Mouse (Mus musculus): ENCODE data around the gene Smyd3. TPM values are rescaled to one million over a fixed set of nuclear protein-coding genes. Genes with fewer than 3 reads are reported as not detected.

The Smyd3 gene
- polyA plus RNA-seq, 1 experiment: 9.6 TPM

DNA sequence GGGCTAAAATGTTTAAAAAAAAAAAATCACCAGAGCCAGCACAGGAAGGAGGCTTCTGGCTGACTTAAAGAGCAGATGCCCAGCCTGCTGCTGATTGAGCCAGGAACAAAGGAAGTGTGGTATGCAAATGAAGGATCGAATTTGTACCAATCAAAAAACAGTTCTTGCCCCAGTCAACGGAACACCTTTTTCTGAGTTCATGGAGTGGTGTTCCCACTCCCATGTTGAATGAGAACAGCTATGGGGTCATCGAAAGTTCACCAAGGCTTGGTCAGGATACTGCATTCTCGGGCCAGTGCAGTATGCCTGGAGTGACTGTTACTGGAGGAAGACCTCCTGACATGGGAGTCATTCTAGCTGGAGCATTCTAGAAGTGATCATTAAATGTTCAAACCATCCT lies 109.8 kb downstream of the Smyd3 start:
- no peak for DNase-seq
- Histone ChIP-seq H3K27ac (ENCODE audit: control insufficient read depth, insufficient read depth, low read length) (no peak overlapping the region), H3K4me3 (ENCODE audit: control insufficient read depth, insufficient read depth, low read length) (no peak overlapping the region), H3K36me3 (ENCODE audit: control insufficient read depth, insufficient read depth, low read length) (no peaks in the 10 kb centered on the region), H3K27me3 (ENCODE audit: control insufficient read depth, insufficient read depth, low read length) (no peaks in the 10 kb centered on the region), H3K4me1 (replicated peaks; ENCODE audit: control insufficient read depth, insufficient read depth, low read length) (no peaks in the 10 kb centered on the region)
- TF ChIP-seq POLR2A (IDR thresholded peaks at IDR 0.05; ENCODE audit: control insufficient read depth, extremely low read depth, insufficient read depth, low read length, poor library complexity): no peak
- TF ChIP-seq CTCF (IDR thresholded peaks at IDR 0.05; ENCODE audit: borderline replicate concordance, control insufficient read depth, extremely low read depth, insufficient read depth, low read length, poor library complexity): no peak
- 96% methylated on average over 4 of the region's 4 CpGs for WGBS

DNA sequence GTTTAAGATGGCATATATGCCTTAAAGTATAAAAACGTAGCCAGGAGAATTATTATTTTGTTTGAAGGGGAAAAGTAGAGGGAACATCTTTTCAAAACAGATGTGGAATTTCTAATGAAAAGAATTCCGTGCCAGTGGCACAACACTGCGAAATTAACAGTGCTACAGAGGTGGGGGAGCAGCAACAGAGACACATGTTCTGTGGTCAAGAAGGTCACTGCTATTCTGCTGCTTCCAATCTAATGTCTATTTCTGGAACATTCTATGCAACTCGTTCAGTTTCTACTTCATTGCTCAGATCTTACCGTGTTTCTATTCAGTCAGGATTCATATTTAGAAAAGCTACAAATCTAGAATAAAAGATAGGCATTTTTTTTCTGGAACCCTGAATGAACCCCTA lies 117.0 kb downstream of the Smyd3 start:
- Histone ChIP-seq H3K4me1 (replicated peaks; ENCODE audit: control insufficient read depth, insufficient read depth, low read length) (no peaks in the 10 kb centered on the region), H3K27me3 (ENCODE audit: control insufficient read depth, insufficient read depth, low read length) (no peaks in the 10 kb centered on the region), H3K27ac (ENCODE audit: control insufficient read depth, insufficient read depth, low read length) (no peak overlapping the region), H3K36me3 (ENCODE audit: control insufficient read depth, insufficient read depth, low read length) (no peaks in the 10 kb centered on the region), H3K4me3 (ENCODE audit: control insufficient read depth, insufficient read depth, low read length) (no peak overlapping the region)
- TF ChIP-seq POLR2A (IDR thresholded peaks at IDR 0.05; ENCODE audit: control insufficient read depth, extremely low read depth, insufficient read depth, low read length, poor library complexity) (no peak), CTCF (IDR thresholded peaks at IDR 0.05; ENCODE audit: borderline replicate concordance, control insufficient read depth, extremely low read depth, insufficient read depth, low read length, poor library complexity) (no peak)
- WGBS: 94% methylated on average over 5 of the region's 5 CpGs
- no peak for DNase-seq

DNA sequence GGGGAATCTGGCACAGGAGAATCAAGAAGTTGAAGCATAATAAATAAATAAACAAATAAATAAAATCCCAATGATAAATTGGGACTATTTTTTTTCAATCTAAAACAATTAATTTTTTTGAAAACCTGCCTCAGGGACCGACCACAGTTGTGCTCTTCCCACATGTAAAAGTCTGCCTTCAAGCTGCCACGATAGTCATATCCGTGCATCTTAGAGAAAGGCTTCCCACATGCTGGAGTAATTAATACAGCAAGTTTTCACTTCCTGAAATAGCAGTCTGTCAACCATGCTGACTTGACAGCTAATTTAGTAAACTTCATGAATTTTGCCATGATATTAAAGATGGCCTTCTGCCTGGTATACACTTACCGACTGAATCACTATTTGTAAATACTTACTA lies 119.2 kb downstream of the Smyd3 start:
- no peaks in the 10 kb centered on the region for H3K27me3 ChIP-seq (ENCODE audit: control insufficient read depth, insufficient read depth, low read length)
- 95% methylated on average over 4 of the region's 4 CpGs for WGBS
- H3K4me3 ChIP-seq (ENCODE audit: control insufficient read depth, insufficient read depth, low read length): no peak overlapping the region
- DNase-seq: no peak
- H3K4me1 ChIP-seq (replicated peaks; ENCODE audit: control insufficient read depth, insufficient read depth, low read length): no peaks in the 10 kb centered on the region
- H3K36me3 ChIP-seq (ENCODE audit: control insufficient read depth, insufficient read depth, low read length): no peaks in the 10 kb centered on the region
- no peak for TF ChIP-seq POLR2A (IDR thresholded peaks at IDR 0.05; ENCODE audit: control insufficient read depth, extremely low read depth, insufficient read depth, low read length, poor library complexity)
- no peak for TF ChIP-seq CTCF (IDR thresholded peaks at IDR 0.05; ENCODE audit: borderline replicate concordance, control insufficient read depth, extremely low read depth, insufficient read depth, low read length, poor library complexity)
- H3K27ac ChIP-seq (ENCODE audit: control insufficient read depth, insufficient read depth, low read length): no peak overlapping the region

DNA sequence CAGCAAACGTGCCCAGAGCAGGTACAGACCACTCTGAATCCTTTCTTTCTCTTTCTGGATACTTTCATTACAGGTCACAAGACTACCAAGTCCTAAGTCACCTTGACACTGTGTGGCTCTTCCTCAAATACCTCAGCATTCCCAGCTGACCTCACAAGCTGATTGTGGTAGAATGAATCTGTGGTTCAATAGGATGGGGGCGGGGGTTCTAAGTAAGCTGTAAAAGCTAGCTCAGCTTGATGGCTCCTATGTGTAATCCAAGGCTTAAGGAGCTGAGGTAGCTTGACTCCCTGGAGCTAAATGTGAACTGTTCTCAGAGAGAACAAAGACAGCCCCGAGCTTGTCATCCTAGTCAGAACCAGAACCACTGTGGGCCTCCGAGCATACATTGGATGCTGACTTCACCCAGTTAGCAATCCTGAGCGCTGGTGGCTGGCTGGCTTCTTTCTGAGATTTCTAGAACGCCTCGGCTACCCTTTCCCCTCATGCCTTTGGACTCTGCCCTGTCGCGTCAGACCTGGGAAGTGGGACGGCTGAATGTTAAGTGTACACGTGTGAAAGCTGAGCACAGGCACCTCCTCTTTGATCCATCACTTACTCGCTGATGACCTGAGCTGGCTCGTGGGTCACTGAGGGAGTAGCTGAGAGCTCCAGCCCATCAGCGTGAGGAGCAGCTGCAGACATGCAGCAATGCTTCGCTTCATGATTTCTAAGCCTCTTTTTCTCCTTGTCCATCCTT lies 131.4 kb downstream of the Smyd3 start:
- 94% methylated on average over 15 of the region's 15 CpGs for WGBS
- no peaks in the 10 kb centered on the region for H3K27me3 ChIP-seq (ENCODE audit: control insufficient read depth, insufficient read depth, low read length)
- H3K4me3 ChIP-seq (ENCODE audit: control insufficient read depth, insufficient read depth, low read length): no peak overlapping the region
- no peaks in the 10 kb centered on the region for H3K4me1 ChIP-seq (replicated peaks; ENCODE audit: control insufficient read depth, insufficient read depth, low read length)
- no peaks in the 10 kb centered on the region for H3K36me3 ChIP-seq (ENCODE audit: control insufficient read depth, insufficient read depth, low read length)
- no peak overlapping the region for H3K27ac ChIP-seq (ENCODE audit: control insufficient read depth, insufficient read depth, low read length)
- no peak for DNase-seq
- TF ChIP-seq POLR2A (IDR thresholded peaks at IDR 0.05; ENCODE audit: control insufficient read depth, extremely low read depth, insufficient read depth, low read length, poor library complexity) (no peak), CTCF (IDR thresholded peaks at IDR 0.05; ENCODE audit: borderline replicate concordance, control insufficient read depth, extremely low read depth, insufficient read depth, low read length, poor library complexity) (no peak)

DNA sequence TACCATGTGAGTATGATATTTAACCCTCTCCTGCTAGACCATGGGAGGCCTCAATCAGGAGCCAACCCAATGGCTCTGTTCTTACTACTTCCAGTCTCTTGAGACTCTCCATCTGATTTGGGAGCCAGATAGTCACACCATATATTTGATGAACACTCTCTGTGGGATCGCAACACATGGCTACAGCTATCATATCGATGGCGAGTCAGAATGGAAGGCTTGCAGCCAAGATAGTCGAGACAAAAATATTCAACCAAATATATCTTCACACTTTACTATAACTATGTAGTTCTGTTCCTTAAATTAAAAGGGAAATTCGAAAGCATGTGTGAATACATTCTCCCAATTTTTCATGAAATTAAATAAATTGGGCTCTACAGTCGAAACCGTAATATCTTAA lies 132.2 kb downstream of the Smyd3 start:
- no peaks in the 10 kb centered on the region for H3K27me3 ChIP-seq (ENCODE audit: control insufficient read depth, insufficient read depth, low read length)
- H3K4me1 ChIP-seq (replicated peaks; ENCODE audit: control insufficient read depth, insufficient read depth, low read length): no peaks in the 10 kb centered on the region
- no peak for TF ChIP-seq POLR2A (IDR thresholded peaks at IDR 0.05; ENCODE audit: control insufficient read depth, extremely low read depth, insufficient read depth, low read length, poor library complexity)
- TF ChIP-seq CTCF (IDR thresholded peaks at IDR 0.05; ENCODE audit: borderline replicate concordance, control insufficient read depth, extremely low read depth, insufficient read depth, low read length, poor library complexity): no peak
- no peak overlapping the region for H3K27ac ChIP-seq (ENCODE audit: control insufficient read depth, insufficient read depth, low read length)
- DNase-seq: no peak
- H3K4me3 ChIP-seq (ENCODE audit: control insufficient read depth, insufficient read depth, low read length): no peak overlapping the region
- 96% methylated on average over 7 of the region's 7 CpGs for WGBS
- H3K36me3 ChIP-seq (ENCODE audit: control insufficient read depth, insufficient read depth, low read length): no peaks in the 10 kb centered on the region

DNA sequence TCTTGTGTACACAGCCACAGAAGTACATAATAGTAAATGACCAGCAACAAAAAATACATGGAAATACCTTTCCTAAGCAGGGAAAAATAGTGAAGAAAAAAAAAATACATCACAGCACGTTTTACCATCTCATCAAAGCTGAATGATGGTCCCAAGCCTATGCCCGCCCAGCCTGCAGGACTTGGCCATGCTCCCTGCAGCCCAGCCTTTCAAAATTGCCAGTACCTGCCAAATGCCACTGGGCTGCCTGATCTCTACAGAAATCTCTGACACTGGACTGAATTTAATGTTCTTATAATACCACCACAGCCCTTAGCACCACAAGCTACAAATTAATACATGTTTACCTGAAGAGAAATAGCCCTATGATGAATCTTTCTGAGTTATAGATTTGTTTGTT lies 133.5 kb downstream of the Smyd3 start:
- Histone ChIP-seq H3K27me3 (ENCODE audit: control insufficient read depth, insufficient read depth, low read length) (no peaks in the 10 kb centered on the region), H3K36me3 (ENCODE audit: control insufficient read depth, insufficient read depth, low read length) (no peaks in the 10 kb centered on the region), H3K4me3 (ENCODE audit: control insufficient read depth, insufficient read depth, low read length) (no peak overlapping the region), H3K27ac (ENCODE audit: control insufficient read depth, insufficient read depth, low read length) (no peak overlapping the region), H3K4me1 (replicated peaks; ENCODE audit: control insufficient read depth, insufficient read depth, low read length) (no peaks in the 10 kb centered on the region)
- TF ChIP-seq POLR2A (IDR thresholded peaks at IDR 0.05; ENCODE audit: control insufficient read depth, extremely low read depth, insufficient read depth, low read length, poor library complexity) (no peak), CTCF (IDR thresholded peaks at IDR 0.05; ENCODE audit: borderline replicate concordance, control insufficient read depth, extremely low read depth, insufficient read depth, low read length, poor library complexity) (no peak)
- DNase-seq: no peak
- WGBS: 94% methylated on average over 2 of the region's 2 CpGs

DNA sequence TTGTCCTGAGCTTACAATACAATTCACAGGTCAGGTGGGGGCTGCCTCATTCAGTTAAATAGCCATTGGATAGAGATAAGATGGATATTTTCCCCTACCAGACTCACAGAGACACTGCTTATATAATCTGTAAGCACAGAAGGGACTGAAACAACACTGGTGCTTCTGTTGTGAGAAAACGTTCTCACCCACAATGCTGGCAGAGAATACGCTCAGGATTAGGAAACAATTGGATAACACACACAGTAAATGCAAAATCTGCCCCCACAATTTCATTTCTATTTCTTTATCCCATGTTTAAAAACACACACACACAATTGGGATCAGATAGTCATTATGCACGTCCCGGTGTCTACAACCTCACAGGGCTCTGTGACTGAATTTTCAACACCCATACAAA lies 139.7 kb downstream of the Smyd3 start:
- no peaks in the 10 kb centered on the region for H3K36me3 ChIP-seq (ENCODE audit: control insufficient read depth, insufficient read depth, low read length)
- no peak overlapping the region for H3K27ac ChIP-seq (ENCODE audit: control insufficient read depth, insufficient read depth, low read length)
- TF ChIP-seq CTCF (IDR thresholded peaks at IDR 0.05; ENCODE audit: borderline replicate concordance, control insufficient read depth, extremely low read depth, insufficient read depth, low read length, poor library complexity) (no peak), POLR2A (IDR thresholded peaks at IDR 0.05; ENCODE audit: control insufficient read depth, extremely low read depth, insufficient read depth, low read length, poor library complexity) (no peak)
- WGBS: 98% methylated on average over 4 of the region's 4 CpGs
- H3K4me3 ChIP-seq (ENCODE audit: control insufficient read depth, insufficient read depth, low read length): no peak overlapping the region
- DNase-seq: no peak
- no peaks in the 10 kb centered on the region for H3K27me3 ChIP-seq (ENCODE audit: control insufficient read depth, insufficient read depth, low read length)
- H3K4me1 ChIP-seq (replicated peaks; ENCODE audit: control insufficient read depth, insufficient read depth, low read length): no peaks in the 10 kb centered on the region

Measured in thymus, adult 2 months (tissue).